Mouse (Mus musculus) C2C12 (cell line): ENCODE measurements around the gene Txnrd2.

Experiments
- CTCF ChIP-seq: IDR thresholded peaks from one replicate; pipeline ENCODE4 v1.5.1; 2011; ENCODE audit not compliant: control insufficient read depth, insufficient read depth, insufficient read length
- FOSL1 ChIP-seq: IDR thresholded peaks from one replicate; pipeline ENCODE4 v1.8.0; 2011; ENCODE audit warnings: mild to moderate bottlenecking, low read length; ENCODE audit not compliant: poor library complexity, insufficient read depth, severe bottlenecking

DNA sequence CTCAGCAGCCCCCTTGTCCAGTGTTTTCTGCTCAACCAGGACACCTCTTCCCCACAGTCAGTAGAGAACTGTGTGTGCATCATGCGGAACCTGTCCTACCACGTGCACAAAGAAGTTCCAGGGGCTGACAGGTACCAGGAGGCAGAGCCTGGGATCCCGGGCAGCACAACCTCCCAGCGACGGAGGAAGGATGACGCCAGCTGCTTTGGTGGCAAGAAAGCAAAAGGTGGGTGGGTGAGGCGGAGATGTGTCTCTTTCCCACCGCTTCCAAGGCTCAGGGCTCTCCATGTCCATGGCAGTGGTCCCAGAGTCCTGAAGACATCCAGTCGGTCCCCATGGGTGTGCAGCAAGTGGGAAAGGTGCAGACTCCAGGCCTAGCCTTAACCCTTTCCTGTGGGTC, 26.2 kb upstream of the Txnrd2 start:
- TF ChIP-seq FOSL1 (no peak), CTCF (no peak)
